Mouse (Mus musculus): ENCODE measurements around the gene Ccnjl. TPM values are rescaled to one million over a fixed set of nuclear protein-coding genes. Genes with fewer than 3 reads are reported as not detected.

Gene Ccnjl
- 22.6 and 23.3 TPM in 2 replicates for polyA plus RNA-seq (2015; fragmentation: Nextera tagmentation; extraction: Ambion mirVana)

GRCm38 (mm10) chr11:43528683-43529499 is at the start of gene Ccnjl:
Gene Ccnjl (plus strand): TSS chr11:43528784.
- Histone ChIP-seq H3K27me3 (no peaks in the 10 kb centered on the region), H3K27ac (peak within 1 kb of the TSS; percentile 84), H3K36me3 (peaks cover 18% of the 10 kb centered on the region), H3K9me3 (no peaks in the 10 kb centered on the region), H3K4me1 (peaks cover 25% of the 10 kb centered on the region), H3K4me3 (peak within 1 kb of the TSS; percentile 80), H3K9ac (peak within 1 kb of the TSS; percentile 90), H3K4me2 (peak within 1 kb of the TSS; percentile 74)
- WGBS = under 1% methylated on average over 79 of the region's 79 CpGs
- peak; percentile 92 for ATAC-seq (ENCODE audit: borderline replicate concordance, extremely low read depth, low FRiP score, low TSS enrichment)

GRCm38 (mm10) chr11:43479376-43479775 is 49.2 kb upstream of the Ccnjl start:
- no peak overlapping the region for H3K27ac ChIP-seq
- no peak overlapping the region for H3K4me2 ChIP-seq
- H3K9me3 ChIP-seq = no peaks in the 10 kb centered on the region
- H3K4me1 ChIP-seq = peaks cover 43% of the 10 kb centered on the region
- no peak for ATAC-seq (ENCODE audit: borderline replicate concordance, extremely low read depth, low FRiP score, low TSS enrichment)
- H3K36me3 ChIP-seq = no peaks in the 10 kb centered on the region
- no peaks in the 10 kb centered on the region for H3K27me3 ChIP-seq
- H3K4me3 ChIP-seq = no peak overlapping the region
- no peak overlapping the region for H3K9ac ChIP-seq
- 88% methylated on average over 3 of the region's 3 CpGs for WGBS

- Histone ChIP-seq H3K4me1 (peaks cover 50% of the 10 kb centered on the region), H3K27ac (no peak overlapping the region), H3K9ac (no peak overlapping the region), H3K36me3 (no peaks in the 10 kb centered on the region), H3K4me2 (no peak overlapping the region), H3K27me3 (no peaks in the 10 kb centered on the region), H3K4me3 (no peak overlapping the region), H3K9me3 (no peaks in the 10 kb centered on the region)
- ATAC-seq (ENCODE audit: borderline replicate concordance, extremely low read depth, low FRiP score, low TSS enrichment) = no peak
- WGBS = 14% methylated on average over 5 of the region's 5 CpGs
Observed at GRCm38 (mm10) chr11:43480561-43480960, 48.0 kb upstream of the Ccnjl start.

GRCm38 (mm10) chr11:43481672-43482522 is 46.7 kb upstream of the Ccnjl start:
- 20% methylated on average over 3 of the region's 3 CpGs for WGBS
- Histone ChIP-seq H3K9me3 (no peaks in the 10 kb centered on the region), H3K36me3 (no peaks in the 10 kb centered on the region), H3K4me2 (no peak overlapping the region), H3K27ac (0 out of 2 replicates have a peak overlapping the region, but pooled peaks have one; percentile 21), H3K9ac (no peak overlapping the region), H3K4me3 (no peak overlapping the region), H3K4me1 (peaks cover 50% of the 10 kb centered on the region), H3K27me3 (no peaks in the 10 kb centered on the region)
- ATAC-seq (ENCODE audit: borderline replicate concordance, extremely low read depth, low FRiP score, low TSS enrichment) = peak; percentile 68; the same call in 1 of the 2 replicates

GRCm38 (mm10) chr11:43483122-43483792 is 45.3 kb upstream of the Ccnjl start:
- Histone ChIP-seq H3K36me3 (no peaks in the 10 kb centered on the region), H3K27me3 (no peaks in the 10 kb centered on the region), H3K4me2 (no peak overlapping the region), H3K4me1 (peaks cover 50% of the 10 kb centered on the region), H3K9me3 (no peaks in the 10 kb centered on the region), H3K4me3 (no peak overlapping the region), H3K9ac (no peak overlapping the region), H3K27ac (peak overlapping the region; percentile 62)
- ATAC-seq (ENCODE audit: borderline replicate concordance, extremely low read depth, low FRiP score, low TSS enrichment) = peak; percentile 77; the same call in 1 of the 2 replicates
- WGBS = 18% methylated on average over 6 of the region's 6 CpGs

GRCm38 (mm10) chr11:43484057-43484456 is 44.5 kb upstream of the Ccnjl start:
- Histone ChIP-seq H3K4me3 (no peak overlapping the region), H3K27me3 (no peaks in the 10 kb centered on the region), H3K4me1 (peaks cover 50% of the 10 kb centered on the region), H3K9ac (no peak overlapping the region), H3K27ac (peak overlapping the region; percentile 62; the same call in 1 of the 2 replicates), H3K9me3 (no peaks in the 10 kb centered on the region), H3K36me3 (no peaks in the 10 kb centered on the region), H3K4me2 (no peak overlapping the region)
- WGBS = 54% methylated on average over 4 of the region's 4 CpGs
- no peak for ATAC-seq (ENCODE audit: borderline replicate concordance, extremely low read depth, low FRiP score, low TSS enrichment)

- no peak overlapping the region for H3K4me2 ChIP-seq
- no peak overlapping the region for H3K9ac ChIP-seq
- no peaks in the 10 kb centered on the region for H3K27me3 ChIP-seq
- peaks cover 50% of the 10 kb centered on the region for H3K4me1 ChIP-seq
- no peak overlapping the region for H3K4me3 ChIP-seq
- no peak overlapping the region for H3K27ac ChIP-seq
- ATAC-seq (ENCODE audit: borderline replicate concordance, extremely low read depth, low FRiP score, low TSS enrichment) = no peak
- H3K36me3 ChIP-seq = no peaks in the 10 kb centered on the region
- WGBS = 40% methylated on average over 11 of the region's 11 CpGs
- no peaks in the 10 kb centered on the region for H3K9me3 ChIP-seq
Observed at GRCm38 (mm10) chr11:43484652-43485051, 43.9 kb upstream of the Ccnjl start.

- H3K27me3 ChIP-seq = no peaks in the 10 kb centered on the region; the same call in 1 of the 2 replicates
- H3K27ac ChIP-seq = no peak overlapping the region
- no peak overlapping the region for H3K4me3 ChIP-seq
- no peak overlapping the region for H3K4me2 ChIP-seq
- no peaks in the 10 kb centered on the region for H3K36me3 ChIP-seq
- peaks cover 41% of the 10 kb centered on the region for H3K4me1 ChIP-seq
- 80% methylated on average over 9 of the region's 9 CpGs for WGBS
- no peaks in the 10 kb centered on the region for H3K9me3 ChIP-seq
- no peak for ATAC-seq (ENCODE audit: borderline replicate concordance, extremely low read depth, low FRiP score, low TSS enrichment)
- no peak overlapping the region for H3K9ac ChIP-seq
Observed at GRCm38 (mm10) chr11:43485855-43486254, 42.7 kb upstream of the Ccnjl start.

GRCm38 (mm10) chr11:43492663-43493062 is 35.9 kb upstream of the Ccnjl start:
- no peak overlapping the region for H3K27ac ChIP-seq
- ATAC-seq (ENCODE audit: borderline replicate concordance, extremely low read depth, low FRiP score, low TSS enrichment) = peak; percentile 31; the same call in 1 of the 2 replicates
- no peak overlapping the region for H3K9ac ChIP-seq
- 27% methylated on average over 7 of the region's 7 CpGs for WGBS
- H3K4me3 ChIP-seq = no peak overlapping the region
- no peaks in the 10 kb centered on the region; the same call in 1 of the 2 replicates for H3K27me3 ChIP-seq
- H3K4me1 ChIP-seq = 0 out of 2 replicates have a peak, but pooled peaks cover 11% of the 10 kb centered on the region
- H3K36me3 ChIP-seq = no peaks in the 10 kb centered on the region
- H3K9me3 ChIP-seq = no peaks in the 10 kb centered on the region
- no peak overlapping the region for H3K4me2 ChIP-seq

GRCm38 (mm10) chr11:43493815-43494409 is 34.7 kb upstream of the Ccnjl start:
- Histone ChIP-seq H3K9me3 (no peaks in the 10 kb centered on the region), H3K4me2 (no peak overlapping the region), H3K4me3 (no peak overlapping the region), H3K36me3 (no peaks in the 10 kb centered on the region), H3K27ac (no peak overlapping the region), H3K9ac (no peak overlapping the region), H3K4me1 (0 out of 2 replicates have a peak, but pooled peaks cover 11% of the 10 kb centered on the region), H3K27me3 (no peaks in the 10 kb centered on the region; the same call in 1 of the 2 replicates)
- WGBS = 19% methylated on average over 6 of the region's 6 CpGs
- ATAC-seq (ENCODE audit: borderline replicate concordance, extremely low read depth, low FRiP score, low TSS enrichment) = peak; percentile 41

- ATAC-seq (ENCODE audit: borderline replicate concordance, extremely low read depth, low FRiP score, low TSS enrichment) = no peak
- Histone ChIP-seq H3K27ac (no peak overlapping the region), H3K36me3 (no peaks in the 10 kb centered on the region), H3K9me3 (no peaks in the 10 kb centered on the region), H3K4me1 (0 out of 2 replicates have a peak, but pooled peaks cover 11% of the 10 kb centered on the region), H3K9ac (no peak overlapping the region), H3K4me2 (no peak overlapping the region), H3K4me3 (no peak overlapping the region), H3K27me3 (no peaks in the 10 kb centered on the region; the same call in 1 of the 2 replicates)
- WGBS = 46% methylated on average over 8 of the region's 8 CpGs
Observed at GRCm38 (mm10) chr11:43495037-43495436, 33.5 kb upstream of the Ccnjl start.

Data from lung, embryonic 15.5 days (tissue).